Mouse (Mus musculus) myocyte (in vitro differentiated cells): ENCODE results near the gene Msln.

Experiments used
- CEBPB ChIP-seq: IDR thresholded peaks from 2 replicates; pipeline ENCODE4 v1.6.1; 2011; ENCODE audit warnings: mild to moderate bottlenecking, moderate library complexity; ENCODE audit not compliant: poor library complexity, insufficient read depth, severe bottlenecking
- MAX ChIP-seq: IDR thresholded peaks from one replicate; pipeline ENCODE4 v1.6.1; 2011; ENCODE audit warnings: low read depth, mild to moderate bottlenecking, control low read depth
- MYOD1 ChIP-seq, 3 experiments: IDR thresholded peaks; one replicate each; pipeline ENCODE4 v1.6.1; 2011; ENCODE audit warnings: control low read depth in 2 of 3, low read depth in 2 of 3, mild to moderate bottlenecking in 2 of 3, moderate library complexity in 1 of 3; ENCODE audit not compliant: insufficient read length in 2 of 3, control insufficient read depth in 1 of 3
- MYOG ChIP-seq, 3 experiments: IDR thresholded peaks; one replicate each; pipeline ENCODE4 v1.6.1; 2011; ENCODE audit warnings: control low read depth in 2 of 3, low read depth in 2 of 3, mild to moderate bottlenecking in 2 of 3; ENCODE audit not compliant: insufficient read length in 2 of 3, control insufficient read depth in 1 of 3, insufficient read depth in 1 of 3
- POLR2A ChIP-seq: IDR thresholded peaks from one replicate; pipeline ENCODE4 v1.6.1; 2011; ENCODE audit warnings: low read depth, mild to moderate bottlenecking, control low read depth, moderate library complexity; ENCODE audit not compliant: insufficient read length
- POLR2AphosphoS2 ChIP-seq: IDR thresholded peaks from one replicate; pipeline ENCODE4 v1.6.1; 2011; ENCODE audit warnings: low read depth, control low read depth; ENCODE audit not compliant: insufficient read length
- TCF12 ChIP-seq: IDR thresholded peaks from one replicate; pipeline ENCODE4 v1.6.1; 2011; ENCODE audit warnings: mild to moderate bottlenecking, control low read depth; ENCODE audit not compliant: poor library complexity, insufficient read depth, severe bottlenecking
- USF1 ChIP-seq: IDR thresholded peaks from one replicate; pipeline ENCODE4 v1.6.1; 2011; ENCODE audit warnings: low read depth, mild to moderate bottlenecking, control low read depth, moderate library complexity

DNA sequence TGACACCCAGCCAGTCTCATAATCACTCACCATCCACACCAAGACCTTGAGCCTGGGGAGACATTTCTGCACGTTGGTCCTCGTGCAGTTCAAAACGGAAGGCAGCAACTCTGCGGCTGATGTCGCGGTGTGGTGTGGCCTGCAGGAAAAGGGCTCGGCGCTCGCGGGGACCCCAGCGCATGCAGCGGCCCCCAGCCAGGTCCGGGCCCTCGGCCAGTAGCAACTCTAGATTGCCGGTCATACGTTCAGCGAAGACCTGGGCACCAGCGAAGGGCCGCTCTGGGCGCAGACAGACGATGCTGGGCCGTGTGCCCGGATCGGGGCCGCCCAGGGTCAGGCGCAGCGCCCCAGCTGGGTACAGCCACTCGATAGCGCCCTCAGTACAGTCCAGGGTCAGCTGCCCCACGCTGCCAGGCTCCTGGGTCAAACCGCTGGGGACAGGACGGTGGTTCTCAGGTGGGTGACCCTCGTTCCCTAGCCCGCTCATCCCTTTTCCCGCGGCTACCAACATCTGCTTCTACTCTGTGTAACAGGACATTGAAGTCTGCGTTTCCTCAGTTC, 42.1 kb upstream of the Msln start:
- TF ChIP-seq POLR2A (no peak), POLR2AphosphoS2 (no peak), MYOG (IDR thresholded peaks at IDR 0.05; ENCODE audit: control insufficient read depth in 1 of 3, insufficient read depth in 1 of 3, insufficient read length in 2 of 3, low read depth in 2 of 3) (no peak), MYOD1 (IDR thresholded peaks at IDR 0.05; ENCODE audit: control insufficient read depth in 1 of 3, insufficient read length in 2 of 3, low read depth in 2 of 3) (no peak), MAX (no peak), CEBPB (no peak), TCF12 (no peak), USF1 (no peak)
